Comparison of ENCODE assay signal across 7 mouse cellular contexts in the genomic region with DNA sequence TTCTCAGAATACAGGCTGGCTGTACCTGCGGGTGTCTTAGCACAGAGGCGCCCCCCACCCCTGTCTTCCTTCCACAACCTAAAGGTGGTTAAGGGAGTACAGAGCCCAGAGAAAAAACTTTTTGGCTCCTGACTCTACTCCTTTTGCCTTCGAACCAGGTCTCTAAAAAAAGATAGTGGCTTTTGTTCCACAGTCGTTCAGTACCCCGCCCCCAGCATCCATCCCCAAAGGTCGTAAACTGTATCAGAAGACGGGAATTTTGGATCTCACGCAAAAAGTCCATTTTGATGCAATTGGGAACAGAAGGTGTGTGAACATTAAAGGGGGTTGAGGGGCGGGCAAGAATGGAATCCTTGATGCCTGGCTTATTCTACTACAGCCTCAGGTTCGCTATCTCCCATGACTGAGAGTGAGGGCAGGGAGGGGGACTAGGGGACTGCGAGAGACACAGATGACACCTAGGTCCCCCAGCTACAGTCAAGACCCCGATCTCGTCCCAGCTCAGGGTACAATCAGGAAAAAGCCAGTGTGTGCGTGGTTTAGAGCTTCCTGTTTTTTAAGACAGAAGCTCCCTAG. TPM values are rescaled to one million over a fixed set of nuclear protein-coding genes. Genes with fewer than 3 reads are reported as not detected.
DNase-seq lines count a peak whose midpoint lies in the region; ATAC-seq lines count a peak whose summit lies in the region.

No protein-coding gene starts in this region.

- no peak for DNase-seq in neural tube, embryonic 11.5 days (ENCODE audit: low spot score)
- no peak for DNase-seq in neural tube, embryonic 10.5 days (ENCODE audit: extremely low spot score, low spot score)
- no peak for DNase-seq in forebrain, embryonic 11.5 days (ENCODE audit: low spot score)
- DNase-seq in kidney, postnatal 25 days = peak; percentile 25 to 35
- no peak for DNase-seq in c-Kit-positive CD71-positive TER-119-positive erythroid progenitor cells, embryonic 14.5 days (ENCODE audit: low spot score)
- no peak for DNase-seq in yolk sac, embryonic 10.5 days (ENCODE audit: low spot score)

- H3K4me1 ChIP-seq in neural tube, embryonic 11.5 days (ENCODE audit: control insufficient read depth, insufficient read depth, low read length) = no peaks in the 10 kb centered on the region; the same call in 1 of the 2 replicates
- H3K4me1 ChIP-seq in forebrain, embryonic 11.5 days (replicated peaks; ENCODE audit: control insufficient read depth, insufficient read depth, low read length) = no peaks in the 10 kb centered on the region; the same call in 1 of the 2 replicates
- H3K4me1 ChIP-seq in neural tube, embryonic 13.5 days (replicated peaks) = peaks cover 36% of the 10 kb centered on the region

- H3K27ac ChIP-seq in neural tube, embryonic 11.5 days (ENCODE audit: low read depth, low read length) = peak overlapping the region; percentile 98
- H3K27ac ChIP-seq in forebrain, embryonic 11.5 days (ENCODE audit: low read depth, low read length) = peak overlapping the region; percentile 99
- peak overlapping the region; percentile 99 for H3K27ac ChIP-seq in neural tube, embryonic 13.5 days (replicated peaks)

- ATAC-seq in neural tube, embryonic 11.5 days (ENCODE audit: insufficient read depth, low FRiP score, low TSS enrichment) = peak; percentile 46
- ATAC-seq in forebrain, embryonic 11.5 days (replicated peaks; ENCODE audit: low FRiP score) = peak; percentile 59
- ATAC-seq in neural tube, embryonic 13.5 days (ENCODE audit: low read depth) = peak; percentile 36

- peak overlapping the region; percentile 79 for H3K4me3 ChIP-seq in neural tube, embryonic 11.5 days (ENCODE audit: low read depth, low read length)
- peak overlapping the region; percentile 84 for H3K4me3 ChIP-seq in forebrain, embryonic 11.5 days (ENCODE audit: low read depth, low read length)
- H3K4me3 ChIP-seq in neural tube, embryonic 13.5 days = peak overlapping the region; percentile 92

- H3K9ac ChIP-seq in neural tube, embryonic 11.5 days (ENCODE audit: low read length) = peak overlapping the region; percentile 96
- peak overlapping the region; percentile 97 for H3K9ac ChIP-seq in forebrain, embryonic 11.5 days (ENCODE audit: low read length)
- H3K9ac ChIP-seq in neural tube, embryonic 13.5 days = peak overlapping the region; percentile 95

- no peaks in the 10 kb centered on the region for H3K36me3 ChIP-seq in neural tube, embryonic 11.5 days (ENCODE audit: control insufficient read depth, insufficient read depth, low read length)
- no peaks in the 10 kb centered on the region for H3K36me3 ChIP-seq in forebrain, embryonic 11.5 days (ENCODE audit: control insufficient read depth, insufficient read depth, low read length)
- no peaks in the 10 kb centered on the region for H3K36me3 ChIP-seq in neural tube, embryonic 13.5 days

- H3K27me3 ChIP-seq in neural tube, embryonic 11.5 days (ENCODE audit: control insufficient read depth, insufficient read depth, low read length) = no peaks in the 10 kb centered on the region
- H3K27me3 ChIP-seq in forebrain, embryonic 11.5 days (ENCODE audit: control insufficient read depth, insufficient read depth, low read length) = no peaks in the 10 kb centered on the region
- no peaks in the 10 kb centered on the region for H3K27me3 ChIP-seq in neural tube, embryonic 13.5 days

- H3K4me2 ChIP-seq in neural tube, embryonic 11.5 days (ENCODE audit: low read depth) = peak overlapping the region; percentile 82
- H3K4me2 ChIP-seq in forebrain, embryonic 11.5 days (ENCODE audit: low read depth, low read length, severe bottlenecking) = peak overlapping the region; percentile 87
- H3K4me2 ChIP-seq in neural tube, embryonic 13.5 days = peak overlapping the region; percentile 83

- WGBS in neural tube, embryonic 11.5 days = under 1% methylated on average over 14 of the region's 14 CpGs
- WGBS in forebrain, embryonic 11.5 days = 2% methylated on average over 14 of the region's 14 CpGs
- 1% methylated on average over 14 of the region's 14 CpGs for WGBS in neural tube, embryonic 13.5 days

- H3K9me3 ChIP-seq in neural tube, embryonic 11.5 days (ENCODE audit: control insufficient read depth, low read length) = no peaks in the 10 kb centered on the region
- no peaks in the 10 kb centered on the region for H3K9me3 ChIP-seq in forebrain, embryonic 11.5 days (ENCODE audit: control insufficient read depth, low read length)
- H3K9me3 ChIP-seq in neural tube, embryonic 13.5 days = no peaks in the 10 kb centered on the region

RNA-seq across cellular contexts. Expression of gene Maml3, which starts 3.4 kb away (rescaled TPM):
- 7.8 and 8.1 TPM in 2 replicates for polyA plus RNA-seq in neural tube, embryonic 11.5 days (2014; fragmentation: Nextera tagmentation; extraction: Ambion mirVana)
- polyA plus RNA-seq in forebrain, embryonic 11.5 days (2014; fragmentation: Nextera tagmentation; extraction: Ambion mirVana) = 7.0 and 7.5 TPM in 2 replicates
- 8.5 and 8.6 TPM in 2 replicates for polyA plus RNA-seq in neural tube, embryonic 13.5 days (2015; fragmentation: Nextera tagmentation; extraction: Ambion mirVana)

Comparison
In these comparisons a context has a peak if more than half of its experiments do, and no peak if none do; other contexts are left out.
1. DNase-seq: peak in kidney, postnatal 25 days (2 of 2); none in neural tube, embryonic 11.5 days (single experiment), neural tube, embryonic 10.5 days (single experiment), forebrain, embryonic 11.5 days (single experiment), c-Kit-positive CD71-positive TER-119-positive erythroid progenitor cells, embryonic 14.5 days (single experiment) and yolk sac, embryonic 10.5 days (single experiment).
2. Peak in every context shown above with its lines, with median percentiles within 50 percentile points of each other: ATAC-seq, H3K27ac ChIP-seq, H3K4me2 ChIP-seq, H3K4me3 ChIP-seq and H3K9ac ChIP-seq.